Mouse (Mus musculus) heart, embryonic 10.5 days (tissue): Measurements from ENCODE around the gene Strip1. TPM values are rescaled to one million over a fixed set of nuclear protein-coding genes. Genes with fewer than 3 reads are reported as not detected.

Experiments
- DNase-seq: peaks from one replicate; pipeline ENCODE4 v3.0.0-alpha.2; 2017; ENCODE audit warnings: low spot score
- H3K27ac ChIP-seq: fragments of 300-500 bp; sonication (generic); 2 replicates; pipeline ENCODE4 v1.5.1; 2016; ENCODE audit warnings: mild to moderate bottlenecking
- H3K27me3 ChIP-seq: fragments of 300-500 bp; sonication (generic); 2 replicates; pipeline ENCODE4 v1.6.1; 2016; ENCODE audit warnings: mild to moderate bottlenecking; ENCODE audit not compliant: poor library complexity, insufficient read depth, severe bottlenecking
- H3K36me3 ChIP-seq: fragments of 300-500 bp; sonication (generic); 2 replicates; pipeline ENCODE4 v1.6.1; 2016; ENCODE audit warnings: mild to moderate bottlenecking, moderate library complexity
- H3K4me1 ChIP-seq: fragments of 300-500 bp; sonication (generic); 2 replicates; pipeline ENCODE4 v1.6.1; 2016; ENCODE audit warnings: mild to moderate bottlenecking
- H3K4me3 ChIP-seq: fragments of 300-500 bp; sonication (generic); 2 replicates; pipeline ENCODE4 v1.5.1; 2016; ENCODE audit warnings: mild to moderate bottlenecking, moderate library complexity
- H3K9me3 ChIP-seq: fragments of 300-500 bp; sonication (generic); 2 replicates; pipeline ENCODE4 v1.6.1; 2016; ENCODE audit warnings: mild to moderate bottlenecking, moderate library complexity
- WGBS: fragments of 180-500 bp; shearing (Covaris S2); methylation state at CpG from one replicate; pipeline ENCODE4 v1.1.7; 2016; 5-methylcytosine and 5-hydroxymethylcytosine counted together
- polyA plus RNA-seq: library from polyadenylated mRNA; unstranded; fragments of >200 nt; fragmentation: Nextera tagmentation; extraction: Ambion mirVana; gene quantifications from 2 replicates; pipeline ENCODE4 v1.2.1, GENCODE M21; 2016

The Strip1 gene
- polyA plus RNA-seq, 1 experiment from 2014 or later = 50.1 TPM

- no peaks in the 10 kb centered on the region for H3K36me3 ChIP-seq
- peaks cover 98% of the 10 kb centered on the region for H3K27me3 ChIP-seq
- no peak overlapping the region for H3K27ac ChIP-seq
- peak overlapping the region; percentile 22; the same call in 1 of the 2 replicates for H3K4me3 ChIP-seq
- DNase-seq = no peak
- no peaks in the 10 kb centered on the region for H3K9me3 ChIP-seq
- 3% methylated on average over 22 of the region's 22 CpGs for WGBS
- peaks cover 37% of the 10 kb centered on the region for H3K4me1 ChIP-seq
These were observed 33.7 kb downstream of the Strip1 start for GRCm38 (mm10) chr3:107597586-107598389.

DNA sequence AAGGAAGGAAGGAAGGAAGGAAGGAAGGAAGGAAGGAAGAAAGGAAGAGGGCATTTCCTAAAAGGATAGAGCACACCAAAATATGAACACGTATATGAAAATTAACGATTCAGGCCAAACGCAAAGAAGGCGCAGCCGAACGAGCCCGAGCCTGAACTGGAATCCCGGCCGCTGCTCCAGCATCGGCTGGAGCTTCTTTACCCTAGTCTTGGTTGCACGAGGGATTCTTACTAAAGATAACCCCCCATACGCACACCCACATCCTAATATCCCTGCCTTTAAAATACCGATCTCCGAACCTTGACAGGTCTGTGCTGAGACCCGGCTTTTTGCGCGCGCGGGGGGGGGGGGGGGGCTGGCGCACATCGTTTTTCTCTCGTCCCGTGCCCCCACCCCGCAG, 34.4 kb downstream of the Strip1 start:
- Histone ChIP-seq H3K27me3 (peaks cover 98% of the 10 kb centered on the region), H3K27ac (no peak overlapping the region), H3K4me3 (peak overlapping the region; percentile 22; the same call in 1 of the 2 replicates), H3K36me3 (no peaks in the 10 kb centered on the region), H3K4me1 (peaks cover 37% of the 10 kb centered on the region), H3K9me3 (no peaks in the 10 kb centered on the region)
- WGBS = 2% methylated on average over 22 of the region's 24 CpGs
- no peak for DNase-seq

GRCm38 (mm10) chr3:107596559-107596958, 34.9 kb downstream of the Strip1 start:
- Histone ChIP-seq H3K4me1 (peaks cover 37% of the 10 kb centered on the region), H3K27ac (no peak overlapping the region), H3K27me3 (peaks cover 98% of the 10 kb centered on the region), H3K9me3 (no peaks in the 10 kb centered on the region), H3K36me3 (no peaks in the 10 kb centered on the region), H3K4me3 (peak overlapping the region; percentile 63)
- DNase-seq = no peak
- 2% methylated on average over 26 of the region's 26 CpGs for WGBS

DNA sequence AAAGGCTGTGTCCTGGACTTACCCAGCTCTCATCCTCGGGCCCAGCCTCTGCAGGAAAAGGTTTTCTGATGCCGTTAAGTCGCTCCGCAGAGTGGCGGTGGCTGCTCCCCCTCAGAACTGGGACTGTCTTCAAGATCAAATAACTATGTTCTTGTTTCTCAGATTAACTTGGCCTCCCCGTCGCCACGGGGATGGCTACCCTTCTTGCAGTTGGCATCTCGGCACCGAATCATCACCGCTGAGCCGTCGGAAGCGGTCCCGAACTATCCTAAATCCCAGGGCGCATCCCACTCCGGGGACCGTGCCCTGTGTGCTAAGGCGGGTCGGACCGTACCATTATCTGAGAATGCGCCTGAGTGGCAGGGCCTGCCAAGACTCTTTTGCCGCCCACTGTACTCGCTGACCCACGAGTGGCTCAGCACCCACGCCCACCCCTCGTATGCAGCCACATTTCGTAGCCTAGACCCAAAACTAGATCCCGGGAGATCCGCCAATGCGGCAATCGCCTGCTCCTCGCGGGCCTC, 35.5 kb downstream of the Strip1 start:
- WGBS = under 1% methylated on average over 34 of the region's 34 CpGs
- Histone ChIP-seq H3K4me1 (peaks cover 37% of the 10 kb centered on the region), H3K4me3 (peak overlapping the region; percentile 63), H3K27ac (no peak overlapping the region), H3K36me3 (no peaks in the 10 kb centered on the region), H3K9me3 (no peaks in the 10 kb centered on the region), H3K27me3 (peaks cover 98% of the 10 kb centered on the region)
- DNase-seq = no peak

- peak overlapping the region; percentile 69 for H3K27ac ChIP-seq
- H3K27me3 ChIP-seq = peaks cover 95% of the 10 kb centered on the region
- H3K36me3 ChIP-seq = no peaks in the 10 kb centered on the region
- no peaks in the 10 kb centered on the region for H3K9me3 ChIP-seq
- peak overlapping the region; percentile 63 for H3K4me3 ChIP-seq
- DNase-seq = no peak
- under 1% methylated on average over 50 of the region's 50 CpGs for WGBS
- H3K4me1 ChIP-seq = peaks cover 37% of the 10 kb centered on the region
These were observed 36.1 kb downstream of the Strip1 start for GRCm38 (mm10) chr3:107595264-107595937.

DNA sequence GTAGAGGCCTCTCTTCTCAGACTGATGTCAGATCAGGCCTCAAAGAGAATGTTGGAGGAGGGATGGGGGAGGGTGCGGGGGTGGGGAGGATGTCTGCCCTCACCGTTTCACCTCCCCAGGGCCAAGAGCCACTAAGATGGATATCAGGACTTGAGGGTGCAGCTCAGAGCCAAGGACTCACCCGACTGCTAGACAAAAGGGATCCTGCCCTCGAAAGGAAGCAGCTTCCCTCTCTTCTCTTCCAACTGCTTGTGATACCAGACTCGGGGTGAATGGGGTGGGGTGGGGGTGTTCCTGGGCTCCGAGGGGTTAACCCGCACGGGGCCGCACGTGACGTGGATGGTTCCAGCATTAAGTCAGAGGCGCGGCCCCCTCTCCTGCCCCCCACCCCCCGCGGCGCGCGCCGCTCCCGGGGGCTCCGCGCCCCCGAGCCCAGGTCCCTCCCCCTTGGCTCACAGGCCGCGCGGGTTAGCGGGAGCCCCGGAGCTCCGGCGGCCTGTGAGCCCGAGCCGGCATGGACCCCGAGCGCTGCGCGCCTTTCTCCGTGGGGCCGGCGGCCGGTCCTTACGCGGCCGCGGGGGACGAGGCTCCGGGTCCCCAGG, 36.7 kb downstream of the Strip1 start, which contains the start of gene Alx3:
Gene Alx3 (plus strand): TSS at position 370 of the 602 bp plus-strand sequence.
- H3K4me1 ChIP-seq = peaks cover 33% of the 10 kb centered on the region
- no peak for DNase-seq
- H3K36me3 ChIP-seq = no peaks in the 10 kb centered on the region
- peak within 1 kb of the TSS; percentile 69 for H3K27ac ChIP-seq
- 1% methylated on average over 23 of the region's 46 CpGs for WGBS
- no peaks in the 10 kb centered on the region for H3K9me3 ChIP-seq
- H3K27me3 ChIP-seq = peaks cover 95% of the 10 kb centered on the region
- peak within 1 kb of the TSS; percentile 63 for H3K4me3 ChIP-seq

DNA sequence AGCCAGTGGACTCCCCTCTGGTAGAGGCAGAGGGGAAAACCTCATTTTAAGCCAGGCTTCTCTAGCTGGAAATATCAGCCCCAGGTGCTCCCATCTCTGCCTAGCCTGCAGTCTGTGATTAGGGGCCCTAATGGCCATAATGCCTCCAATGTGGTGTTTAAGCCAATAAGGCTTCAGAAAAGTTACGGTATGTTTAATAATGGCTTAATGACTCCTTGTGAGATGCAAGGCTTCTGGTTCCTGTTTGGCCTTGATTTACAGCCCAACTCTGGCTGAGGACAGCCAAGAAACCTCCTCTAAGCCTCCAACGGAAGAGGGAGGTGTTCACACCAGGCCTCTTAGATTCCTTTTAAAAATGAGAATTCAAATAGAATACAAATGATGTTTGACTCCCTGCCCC, 37.9 kb downstream of the Strip1 start:
- H3K9me3 ChIP-seq = no peaks in the 10 kb centered on the region
- H3K36me3 ChIP-seq = no peaks in the 10 kb centered on the region
- H3K27me3 ChIP-seq = peaks cover 95% of the 10 kb centered on the region
- peaks cover 33% of the 10 kb centered on the region for H3K4me1 ChIP-seq
- H3K4me3 ChIP-seq = no peak overlapping the region
- DNase-seq = no peak
- no peak overlapping the region for H3K27ac ChIP-seq
- WGBS = 52% methylated on average over 2 of the region's 2 CpGs

DNA sequence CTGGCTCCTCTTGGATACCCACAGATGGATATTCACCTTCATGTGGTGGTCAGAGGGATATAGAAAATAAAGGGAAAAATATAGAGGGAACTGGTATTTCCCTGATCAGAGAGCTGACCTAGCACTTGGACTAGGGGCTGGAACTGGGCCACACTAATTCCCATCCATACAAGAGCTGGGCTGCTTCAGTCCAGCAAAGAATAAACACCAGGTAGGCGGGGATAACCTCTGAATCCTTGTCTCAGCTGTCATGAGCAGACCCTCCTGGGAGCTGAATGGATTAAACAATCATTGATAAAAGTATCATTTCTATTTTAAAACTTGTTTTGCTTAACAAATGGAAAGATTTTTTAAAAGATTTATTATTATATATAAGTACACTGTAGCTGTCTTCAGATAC, 39.9 kb downstream of the Strip1 start:
- Histone ChIP-seq H3K9me3 (no peaks in the 10 kb centered on the region), H3K36me3 (no peaks in the 10 kb centered on the region), H3K4me3 (no peak overlapping the region), H3K27me3 (peaks cover 97% of the 10 kb centered on the region), H3K4me1 (peaks cover 21% of the 10 kb centered on the region), H3K27ac (no peak overlapping the region)
- DNase-seq = no peak
- 58% methylated on average over 1 of the region's 1 CpGs for WGBS

DNA sequence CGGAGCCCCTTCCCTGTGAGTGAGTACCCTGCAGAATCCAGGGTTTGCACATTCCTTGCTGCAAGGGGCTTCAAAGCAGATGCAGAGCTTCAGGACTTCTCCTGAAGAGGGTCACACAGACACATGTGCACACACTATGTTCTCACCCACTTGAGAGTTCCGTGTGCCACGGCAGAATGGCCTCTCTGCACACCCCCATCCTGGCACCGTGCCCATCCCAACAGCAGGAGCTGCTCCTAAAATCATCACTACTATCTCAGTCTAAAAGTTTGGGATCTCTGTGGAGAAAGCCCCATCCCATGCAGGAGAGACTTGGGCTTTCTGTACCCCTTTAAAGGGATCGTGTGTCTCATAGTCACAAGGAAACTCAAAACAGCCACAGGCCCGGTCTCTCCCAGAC, 45.0 kb downstream of the Strip1 start:
- Histone ChIP-seq H3K36me3 (no peaks in the 10 kb centered on the region), H3K4me3 (no peak overlapping the region), H3K9me3 (no peaks in the 10 kb centered on the region), H3K27me3 (peaks cover 97% of the 10 kb centered on the region), H3K4me1 (peaks cover 13% of the 10 kb centered on the region), H3K27ac (no peak overlapping the region)
- DNase-seq = no peak
- 76% methylated on average over 6 of the region's 6 CpGs for WGBS

- 13% methylated on average over 1 of the region's 1 CpGs for WGBS
- Histone ChIP-seq H3K36me3 (no peaks in the 10 kb centered on the region), H3K27ac (no peak overlapping the region), H3K4me3 (no peak overlapping the region), H3K27me3 (peaks cover 99% of the 10 kb centered on the region), H3K4me1 (peaks cover 17% of the 10 kb centered on the region), H3K9me3 (no peaks in the 10 kb centered on the region)
- no peak for DNase-seq
These were observed 47.6 kb downstream of the Strip1 start for GRCm38 (mm10) chr3:107583893-107584292.

- H3K4me3 ChIP-seq = peak overlapping the region; percentile 57
- under 1% methylated on average over 65 of the region's 65 CpGs for WGBS
- no peaks in the 10 kb centered on the region for H3K36me3 ChIP-seq
- H3K27ac ChIP-seq = 0 out of 2 replicates have a peak overlapping the region, but pooled peaks have one; percentile 33
- peaks cover 25% of the 10 kb centered on the region for H3K4me1 ChIP-seq
- peaks cover 97% of the 10 kb centered on the region for H3K27me3 ChIP-seq
- H3K9me3 ChIP-seq = no peaks in the 10 kb centered on the region
- DNase-seq = no peak
These were observed 48.4 kb downstream of the Strip1 start for GRCm38 (mm10) chr3:107582875-107583767.
